Mouse (Mus musculus): ENCODE results near the gene Trpc4.

- no peak for TF ChIP-seq CTCF (IDR thresholded peaks at IDR 0.05; ENCODE audit: low read depth, low read length)
- no peak for TF ChIP-seq POLR2A (IDR thresholded peaks at IDR 0.05; ENCODE audit: insufficient read depth, low read length)
- no peak for TF ChIP-seq EP300 (IDR thresholded peaks at IDR 0.05; ENCODE audit: insufficient read depth, low read depth, low read length)
Measured at GRCm38 (mm10) chr3:54170701-54171100, 14.9 kb downstream of the Trpc4 start.
